Mouse (Mus musculus): ENCODE data around the gene Lrrc8c.

Lrrc8c gene

GRCm38 (mm10) chr5:105519096-105519975 lies at the start of gene Lrrc8c:
Lrrc8c (plus strand) TSS chr5:105519388.
- DNase-seq (ENCODE audit: low read depth): no peak

- DNase-seq (ENCODE audit: low read depth): no peak
Measured at GRCm38 (mm10) chr5:105472983-105473705, 46.0 kb upstream of the Lrrc8c start.

GRCm38 (mm10) chr5:105477527-105477926 lies 41.7 kb upstream of the Lrrc8c start:
- DNase-seq (ENCODE audit: low read depth): no peak

DNA sequence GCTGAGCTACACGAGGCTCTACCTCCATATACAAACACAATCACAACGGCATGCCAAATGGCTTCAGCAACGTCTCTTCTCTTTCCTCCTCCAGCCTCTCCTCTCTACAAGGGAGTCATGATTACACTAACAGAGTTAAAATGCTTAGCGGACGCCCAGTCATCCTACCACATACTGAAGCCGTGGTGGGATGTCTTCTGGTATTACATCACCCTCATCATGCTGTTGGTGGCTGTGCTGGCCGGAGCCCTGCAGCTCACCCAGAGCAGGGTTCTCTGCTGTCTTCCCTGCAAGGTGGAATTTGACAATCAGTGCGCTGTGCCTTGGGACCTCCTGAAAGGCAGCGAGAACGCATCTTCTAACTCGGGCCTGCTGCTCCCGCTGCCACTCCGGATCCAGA lies 39.5 kb upstream of the Lrrc8c start:
- DNase-seq (ENCODE audit: low read depth): no peak

- no peak for DNase-seq (ENCODE audit: low read depth)
Measured at GRCm38 (mm10) chr5:105480561-105480960, 38.6 kb upstream of the Lrrc8c start.

- no peak for DNase-seq (ENCODE audit: low read depth)
Measured at GRCm38 (mm10) chr5:105483632-105484031, 35.6 kb upstream of the Lrrc8c start.

GRCm38 (mm10) chr5:105484247-105484646 lies 34.9 kb upstream of the Lrrc8c start:
- no peak for DNase-seq (ENCODE audit: low read depth)

DNA sequence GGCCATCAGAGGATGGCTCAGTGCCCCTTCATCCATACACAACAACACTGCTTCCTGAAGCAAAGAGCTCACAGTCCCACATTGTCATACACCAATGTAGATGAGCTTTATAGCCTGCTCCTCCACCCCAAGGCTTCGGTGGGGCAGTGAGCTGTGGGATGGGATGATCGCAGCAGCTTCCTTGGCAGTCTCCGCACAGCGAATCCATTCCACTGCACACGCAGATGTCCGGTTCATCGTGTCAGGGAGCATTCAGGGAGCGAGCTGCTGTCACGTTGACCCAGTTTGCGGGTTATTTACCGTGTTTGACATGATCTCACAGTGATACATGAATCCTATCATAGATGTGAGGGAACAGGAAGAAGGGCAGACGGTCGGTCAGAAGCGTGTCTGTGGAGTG lies 34.3 kb upstream of the Lrrc8c start:
- no peak for DNase-seq (ENCODE audit: low read depth)

GRCm38 (mm10) chr5:105490211-105490610 lies 29.0 kb upstream of the Lrrc8c start:
- no peak for DNase-seq (ENCODE audit: low read depth)

DNA sequence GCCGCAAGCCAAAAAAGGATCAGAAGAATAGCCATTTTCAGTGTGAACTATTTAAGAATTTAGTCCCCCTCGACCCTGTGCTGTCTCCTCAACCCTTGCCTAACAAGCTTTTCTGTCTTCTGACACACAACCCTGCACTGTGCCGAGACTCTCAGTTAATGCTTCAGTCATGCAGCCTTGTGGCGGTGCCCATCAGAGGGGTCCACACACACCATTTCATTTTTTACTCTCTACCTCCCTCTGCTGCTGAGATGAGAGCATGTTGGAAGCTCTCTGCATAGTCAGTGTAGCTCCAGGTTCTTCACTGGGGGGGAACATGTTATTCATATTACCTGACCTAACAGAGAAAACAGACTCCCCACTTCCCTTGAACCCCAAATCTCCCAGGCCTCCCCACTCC lies 27.8 kb upstream of the Lrrc8c start:
- no peak for DNase-seq (ENCODE audit: low read depth)

DNA sequence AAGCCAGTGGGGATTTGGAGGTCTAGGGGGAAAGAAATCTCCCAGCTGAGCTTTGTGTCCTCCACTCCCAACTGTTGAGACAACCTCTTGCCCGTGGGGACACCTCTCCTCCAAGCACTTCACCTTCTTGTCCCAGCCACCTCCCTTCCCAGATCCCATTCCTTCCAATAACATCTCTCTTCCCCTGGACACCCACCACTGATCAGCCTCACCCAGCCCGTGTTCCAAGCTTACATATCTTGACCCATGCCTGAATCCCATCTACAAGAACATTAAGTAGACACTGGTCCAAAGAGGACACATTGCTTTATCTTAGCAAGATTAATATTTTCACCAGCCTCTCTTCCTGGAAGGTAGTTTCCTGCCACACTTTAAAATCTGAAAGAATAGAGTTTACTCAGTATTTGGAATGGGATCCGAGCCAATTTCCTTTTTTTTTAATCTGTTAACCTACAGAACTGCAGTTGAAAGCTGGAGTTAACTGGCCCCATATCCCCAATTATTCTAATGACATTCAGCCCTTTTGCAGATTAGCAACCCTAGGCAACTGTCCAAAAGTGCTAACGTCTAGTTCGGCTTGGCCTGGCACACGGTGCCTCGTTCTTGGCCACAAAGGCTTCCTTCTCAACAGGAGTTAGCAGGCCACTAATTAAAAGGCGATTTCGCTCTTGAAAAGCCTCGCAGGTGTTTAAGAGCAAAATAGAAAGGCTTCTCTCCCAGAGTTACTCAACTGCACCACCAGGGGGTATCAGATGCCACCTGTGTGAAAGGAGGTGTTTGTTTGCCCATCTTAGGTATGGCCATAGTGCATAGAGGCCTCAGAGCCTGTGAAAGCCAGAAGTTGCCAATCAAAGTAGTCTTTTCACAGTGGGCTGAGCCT lies 26.6 kb upstream of the Lrrc8c start:
- DNase-seq (ENCODE audit: low read depth): no peak

DNA sequence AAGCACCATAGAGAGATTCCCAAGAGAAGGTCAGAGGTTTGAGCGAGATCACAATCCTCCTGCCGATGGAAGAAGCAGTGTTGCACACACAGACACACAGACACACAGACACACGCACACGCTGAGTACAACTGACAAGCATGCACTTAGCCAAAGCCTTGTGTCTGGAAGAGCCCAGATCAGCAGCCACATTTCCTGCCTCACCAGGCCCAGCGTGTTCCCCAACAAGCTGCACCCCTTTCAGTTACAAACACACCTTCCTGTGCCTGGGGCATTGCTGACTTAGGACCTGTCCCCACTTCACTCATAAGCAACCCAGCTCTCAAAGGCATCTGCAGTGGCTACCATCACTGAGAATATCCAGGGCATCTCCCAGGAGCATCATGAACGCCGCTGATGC lies 25.8 kb upstream of the Lrrc8c start:
- no peak for DNase-seq (ENCODE audit: low read depth)

DNA sequence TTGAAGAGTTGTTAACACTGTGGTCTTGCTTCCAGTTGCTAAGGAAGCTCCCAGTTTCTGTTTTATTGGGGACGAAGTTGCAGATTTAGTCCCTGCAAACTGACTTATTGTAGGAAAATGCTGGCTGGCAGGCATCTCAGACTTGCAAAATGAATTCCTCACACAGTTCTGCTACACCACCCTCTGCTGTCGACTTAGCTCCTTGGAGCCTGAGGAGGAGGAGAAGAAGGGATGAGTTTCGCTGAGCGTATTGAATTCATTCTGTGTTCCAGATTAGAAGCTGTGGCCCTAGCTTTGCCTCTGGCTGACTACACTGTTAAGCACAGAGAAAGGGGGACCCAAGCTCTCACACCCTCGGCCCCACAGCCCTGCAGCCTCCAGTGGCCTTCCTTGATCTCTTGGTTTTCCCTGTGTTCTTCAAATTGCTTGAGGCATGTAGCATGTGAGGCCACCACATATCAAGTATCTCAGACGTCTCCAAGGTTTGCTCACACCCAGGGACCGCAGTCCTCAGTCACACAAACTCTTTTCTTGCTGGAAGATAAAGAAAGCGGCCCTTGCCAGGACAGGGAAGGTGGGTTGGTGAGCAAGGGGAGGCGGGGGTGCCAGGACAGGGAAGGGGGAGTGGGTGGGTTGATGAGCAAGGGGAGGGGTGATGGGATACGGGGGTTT lies 24.8 kb upstream of the Lrrc8c start:
- no peak for DNase-seq (ENCODE audit: low read depth)

DNA sequence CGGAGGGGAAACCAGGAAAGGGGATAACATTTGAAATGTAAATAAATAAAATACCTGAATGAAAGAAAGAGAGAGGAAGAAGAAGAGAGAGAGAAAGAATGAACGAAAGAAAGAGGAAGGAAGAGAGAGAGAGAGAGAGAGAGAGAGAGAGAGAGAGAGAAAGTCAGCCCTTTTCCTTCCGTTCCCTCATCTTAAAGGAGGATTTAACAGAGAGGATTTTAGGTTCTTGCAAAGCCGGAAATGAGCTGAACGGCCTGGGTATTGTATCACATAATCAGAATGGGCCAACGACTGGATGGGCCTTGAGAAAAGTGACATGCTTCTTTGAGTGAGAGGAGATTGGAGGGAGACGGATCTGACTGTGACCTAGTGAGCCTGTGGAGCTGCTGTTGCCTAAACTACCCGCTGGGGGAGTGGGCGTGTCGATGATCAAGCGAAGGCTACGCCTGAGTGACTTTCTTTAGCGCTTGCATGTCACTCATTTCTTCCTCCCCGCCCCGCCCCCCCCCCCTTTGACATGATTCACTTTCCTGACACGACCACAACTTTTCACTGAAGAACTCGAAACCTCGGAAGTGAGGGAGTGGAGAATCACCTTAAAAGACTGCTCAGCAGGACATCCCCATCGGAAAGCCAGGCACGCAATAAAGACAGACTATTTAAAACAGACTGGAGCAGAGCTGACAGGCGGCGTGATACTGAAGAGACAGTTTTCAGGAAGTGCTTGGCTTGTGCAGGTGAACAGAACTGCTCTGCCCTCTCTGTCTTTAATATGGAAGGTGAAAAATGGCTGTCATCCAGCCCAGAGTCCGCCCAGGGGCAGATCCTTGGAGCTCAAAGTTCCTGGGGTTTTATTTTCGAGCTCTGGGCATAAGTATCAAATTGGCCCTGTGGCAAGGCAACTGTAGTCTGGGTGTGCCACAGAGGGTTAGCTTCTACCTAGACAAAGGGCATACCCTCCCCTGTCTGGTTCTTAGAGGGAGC lies 24.0 kb upstream of the Lrrc8c start:
- peak; percentile 41 for DNase-seq (ENCODE audit: low read depth)

GRCm38 (mm10) chr5:105496133-105496532 lies 23.1 kb upstream of the Lrrc8c start:
- DNase-seq (ENCODE audit: low read depth): no peak

DNA sequence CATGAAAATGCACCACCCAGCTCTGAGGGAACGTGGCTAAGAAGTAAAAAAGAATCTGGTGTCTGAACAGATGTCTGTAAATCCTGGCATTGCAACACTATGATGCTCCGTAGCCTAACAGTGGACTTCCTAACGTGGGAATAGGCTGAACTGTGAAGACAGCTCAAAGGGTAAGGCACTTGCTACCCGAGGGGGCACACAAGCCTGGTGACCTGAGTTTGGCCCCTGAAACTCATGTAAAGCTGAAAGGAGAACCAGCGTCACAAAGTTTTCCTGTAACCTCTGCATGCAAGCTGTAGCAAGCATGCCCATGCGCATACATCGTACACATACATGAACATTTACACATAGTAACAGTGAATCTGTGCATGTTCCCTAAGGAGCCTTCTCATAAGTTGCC lies 22.6 kb upstream of the Lrrc8c start:
- no peak for DNase-seq (ENCODE audit: low read depth)

GRCm38 (mm10) chr5:105498429-105499000 lies 20.7 kb upstream of the Lrrc8c start:
- DNase-seq (ENCODE audit: low read depth): no peak

DNA sequence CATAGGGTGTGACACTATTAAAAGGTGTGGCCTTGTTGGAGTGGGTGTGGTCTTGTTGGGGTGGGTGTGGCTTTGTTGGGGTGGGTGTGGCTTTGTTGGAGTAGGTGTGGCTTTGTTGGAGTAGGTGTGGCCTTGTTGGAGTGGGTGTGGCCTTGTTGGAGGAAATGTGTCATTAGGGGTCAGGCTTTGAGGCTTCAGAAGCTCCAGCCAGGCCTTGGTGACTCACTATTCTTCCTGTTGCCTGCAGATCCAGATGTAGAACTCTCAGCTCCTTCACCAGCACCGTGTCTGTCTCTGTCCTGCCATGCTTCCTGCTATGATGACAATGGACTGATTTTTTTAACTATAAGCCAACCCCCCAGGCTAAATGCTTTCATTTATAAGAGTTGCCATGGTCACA lies 19.8 kb upstream of the Lrrc8c start:
- no peak for DNase-seq (ENCODE audit: low read depth)

GRCm38 (mm10) chr5:105500132-105501121 lies 18.8 kb upstream of the Lrrc8c start:
- peak; percentile 52 for DNase-seq (ENCODE audit: low read depth)
